ENCODE assay signal across 12 mouse cellular contexts in genomic region chr11:30750039-30750823, GRCm38 (mm10). TPM values are rescaled to one million over a fixed set of nuclear protein-coding genes. Genes with fewer than 3 reads are reported as not detected.
DNase-seq lines count a peak whose midpoint lies in the region; ATAC-seq and TF ChIP-seq lines count a peak whose summit lies in the region.
"Had no signal": no experiment of that assay in that cellular context is flagged by ENCODE, and none has a peak within 500 bp of the region (broad histone marks: within the 10 kb centered on the region; RNA-seq: fewer than 3 reads in every experiment).

No protein-coding gene starts in this region.

- TF ChIP-seq CTCF in ES-Bruce4 (IDR thresholded peaks at IDR 0.05; ENCODE audit: low read depth, low read length) = no peak

- WGBS in hindbrain, embryonic 12.5 days = 29% methylated on average over 3 of the region's 3 CpGs
- 26% methylated on average over 3 of the region's 3 CpGs for WGBS in hindbrain, embryonic 16.5 days
- WGBS in neural tube, embryonic 13.5 days = 18% methylated on average over 3 of the region's 3 CpGs
- 31% methylated on average over 3 of the region's 3 CpGs for WGBS in forebrain, embryonic 14.5 days

- H3K36me3 ChIP-seq in hindbrain, embryonic 12.5 days = no peaks in the 10 kb centered on the region
- H3K36me3 ChIP-seq in hindbrain, embryonic 16.5 days (ENCODE audit: control insufficient read depth, insufficient read depth, low read length) = no peaks in the 10 kb centered on the region
- no peaks in the 10 kb centered on the region for H3K36me3 ChIP-seq in ES-Bruce4 (ENCODE audit: control insufficient read depth, insufficient read depth, low read length, poor library complexity, severe bottlenecking)
- H3K36me3 ChIP-seq in neural tube, embryonic 13.5 days = no peaks in the 10 kb centered on the region
- no peaks in the 10 kb centered on the region for H3K36me3 ChIP-seq in forebrain, embryonic 14.5 days (ENCODE audit: control insufficient read depth, insufficient read depth, low read length)
- H3K36me3 ChIP-seq: midbrain, embryonic 15.5 days had no signal

- intact Hi-C loops in left cerebral cortex, postnatal 10 days (cut with DNase I) = loop anchor here (10.0 kb wide), 1 partner anchor 65 kb away; no protein-coding TSS in a partner anchor

- no peak overlapping the region for H3K4me3 ChIP-seq in hindbrain, embryonic 12.5 days
- no peak overlapping the region for H3K4me3 ChIP-seq in hindbrain, embryonic 16.5 days (ENCODE audit: low read length)
- peak overlapping the region; percentile 26; the same call in 1 of the 2 replicates for H3K4me3 ChIP-seq in ES-Bruce4 (ENCODE audit: low read depth, low read length)
- H3K4me3 ChIP-seq in neural tube, embryonic 13.5 days = no peak overlapping the region
- no peak overlapping the region for H3K4me3 ChIP-seq in forebrain, embryonic 14.5 days (ENCODE audit: low read depth, low read length)
- H3K4me3 ChIP-seq: midbrain, embryonic 15.5 days had no signal

- H3K9me3 ChIP-seq in hindbrain, embryonic 12.5 days (replicated peaks) = no peaks in the 10 kb centered on the region
- H3K9me3 ChIP-seq in hindbrain, embryonic 16.5 days (ENCODE audit: control insufficient read depth, low read length) = no peaks in the 10 kb centered on the region
- no peaks in the 10 kb centered on the region for H3K9me3 ChIP-seq in ES-Bruce4 (replicated peaks; ENCODE audit: control insufficient read depth, insufficient read depth, low read length, poor library complexity, severe bottlenecking)
- H3K9me3 ChIP-seq in neural tube, embryonic 13.5 days = no peaks in the 10 kb centered on the region
- H3K9me3 ChIP-seq in forebrain, embryonic 14.5 days (replicated peaks; ENCODE audit: control insufficient read depth, low read length) = no peaks in the 10 kb centered on the region
- H3K9me3 ChIP-seq: midbrain, embryonic 15.5 days had no signal

- TF ChIP-seq EP300 in ES-Bruce4 (IDR thresholded peaks at IDR 0.05; ENCODE audit: insufficient read depth, low read depth, low read length) = peak; percentile 69

- TF ChIP-seq POLR2A in ES-Bruce4 (IDR thresholded peaks at IDR 0.05; ENCODE audit: insufficient read depth, low read length) = no peak

- H3K27ac ChIP-seq in hindbrain, embryonic 12.5 days = no peak overlapping the region
- H3K27ac ChIP-seq in hindbrain, embryonic 16.5 days (ENCODE audit: low read depth, low read length) = no peak overlapping the region
- peak overlapping the region; percentile 100 for H3K27ac ChIP-seq in ES-Bruce4 (ENCODE audit: insufficient read depth, low read length)
- no peak overlapping the region for H3K27ac ChIP-seq in neural tube, embryonic 13.5 days (replicated peaks)
- H3K27ac ChIP-seq in forebrain, embryonic 14.5 days (ENCODE audit: low read depth, low read length) = no peak overlapping the region
- H3K27ac ChIP-seq: midbrain, embryonic 15.5 days had no signal

- H3K9ac ChIP-seq in hindbrain, embryonic 12.5 days = no peak overlapping the region
- no peak overlapping the region for H3K9ac ChIP-seq in hindbrain, embryonic 16.5 days (ENCODE audit: low read depth, low read length)
- peak overlapping the region; percentile 73 for H3K9ac ChIP-seq in ES-Bruce4 (ENCODE audit: low read depth, poor library complexity, severe bottlenecking)
- H3K9ac ChIP-seq in neural tube, embryonic 13.5 days = no peak overlapping the region
- no peak overlapping the region for H3K9ac ChIP-seq in forebrain, embryonic 14.5 days (ENCODE audit: low read length)
- H3K9ac ChIP-seq: midbrain, embryonic 15.5 days had no signal

- peaks cover 13% of the 10 kb centered on the region; the same call in 1 of the 2 replicates for H3K27me3 ChIP-seq in hindbrain, embryonic 12.5 days
- H3K27me3 ChIP-seq in hindbrain, embryonic 16.5 days (replicated peaks; ENCODE audit: control insufficient read depth, insufficient read depth, low read length) = no peaks in the 10 kb centered on the region
- H3K27me3 ChIP-seq in ES-Bruce4 (ENCODE audit: control insufficient read depth, insufficient read depth, low read length, poor library complexity, severe bottlenecking) = no peaks in the 10 kb centered on the region
- 0 out of 2 replicates have a peak, but pooled peaks cover 3% of the 10 kb centered on the region for H3K27me3 ChIP-seq in neural tube, embryonic 13.5 days
- no peaks in the 10 kb centered on the region for H3K27me3 ChIP-seq in forebrain, embryonic 14.5 days (replicated peaks; ENCODE audit: control insufficient read depth, insufficient read depth, low read length)
- H3K27me3 ChIP-seq: midbrain, embryonic 15.5 days had no signal

- peak; percentile 70 for DNase-seq in WW6 (ENCODE audit: low read depth, low spot score)
- DNase-seq in left cerebral cortex, postnatal 10 days (ENCODE audit: extremely low spot score in 1 of 2, low spot score in 2 of 2) = no peak
- DNase-seq in forebrain, embryonic 14.5 days (ENCODE audit: low spot score) = no peak
- DNase-seq: cerebellum, adult 9-11 months; kidney, postnatal 4 days; liver had no signal

- peak; percentile 58; the same call in 1 of the 2 replicates for ATAC-seq in hindbrain, embryonic 12.5 days (ENCODE audit: low FRiP score)
- no peak for ATAC-seq in hindbrain, embryonic 16.5 days
- peak; percentile 66; the same call in 1 of the 2 replicates for ATAC-seq in neural tube, embryonic 13.5 days (ENCODE audit: low read depth)
- no peak for ATAC-seq in forebrain, embryonic 14.5 days
- ATAC-seq: intestine, postnatal 0 days; midbrain, embryonic 15.5 days had no signal

- H3K4me1 ChIP-seq in hindbrain, embryonic 12.5 days = 0 out of 2 replicates have a peak, but pooled peaks cover 6% of the 10 kb centered on the region
- no peaks in the 10 kb centered on the region for H3K4me1 ChIP-seq in hindbrain, embryonic 16.5 days (ENCODE audit: control insufficient read depth, insufficient read depth, low read depth, low read length)
- H3K4me1 ChIP-seq in ES-Bruce4 (ENCODE audit: control insufficient read depth, insufficient read depth, low read length) = peaks cover 6% of the 10 kb centered on the region
- H3K4me1 ChIP-seq in neural tube, embryonic 13.5 days (replicated peaks) = peaks cover under 1% of the 10 kb centered on the region; the same call in 1 of the 2 replicates
- no peaks in the 10 kb centered on the region for H3K4me1 ChIP-seq in forebrain, embryonic 14.5 days (ENCODE audit: control insufficient read depth, insufficient read depth, low read length)
- H3K4me1 ChIP-seq: midbrain, embryonic 15.5 days had no signal

- no peak overlapping the region for H3K4me2 ChIP-seq in hindbrain, embryonic 12.5 days (replicated peaks)
- H3K4me2 ChIP-seq in hindbrain, embryonic 16.5 days (ENCODE audit: low read length) = no peak overlapping the region
- no peak overlapping the region for H3K4me2 ChIP-seq in neural tube, embryonic 13.5 days
- no peak overlapping the region for H3K4me2 ChIP-seq in forebrain, embryonic 14.5 days (ENCODE audit: low read length)
- H3K4me2 ChIP-seq: midbrain, embryonic 15.5 days had no signal

RNA-seq across cellular contexts. Expression of gene Psme4, which starts 21.3 kb away (rescaled TPM):
- polyA plus RNA-seq in hindbrain, embryonic 12.5 days (2016; fragmentation: Nextera tagmentation; extraction: Ambion mirVana) = 34.5 and 36.6 TPM in 2 replicates
- polyA plus RNA-seq in hindbrain, embryonic 16.5 days (2015; fragmentation: Nextera tagmentation; extraction: Ambion mirVana) = 10.7 and 11.0 TPM in 2 replicates
- 241 and 244 TPM in 2 replicates for polyA plus RNA-seq in ES-Bruce4 (2011; ENCODE audit: insufficient read depth, insufficient read length, low read depth, missing spikeins)
- polyA plus RNA-seq in neural tube, embryonic 13.5 days (2015; fragmentation: Nextera tagmentation; extraction: Ambion mirVana) = 16.7 and 18.9 TPM in 2 replicates
- 10 to 100 TPM; 54.5 to 55.2 TPM for total RNA-seq in left cerebral cortex, postnatal 10 days (2021)
- polyA plus RNA-seq in forebrain, embryonic 14.5 days (2014; fragmentation: Nextera tagmentation; extraction: Ambion mirVana) = 21.3 and 22.7 TPM in 2 replicates

Comparison
In these comparisons a context has a peak if more than half of its experiments do, and no peak if none do; other contexts are left out.
1. ATAC-seq: peak in hindbrain, embryonic 12.5 days (single experiment) and neural tube, embryonic 13.5 days (single experiment); none in hindbrain, embryonic 16.5 days (single experiment) and forebrain, embryonic 14.5 days (single experiment).